Mouse (Mus musculus): ENCODE results near the gene Igsf8. TPM values are rescaled to one million over a fixed set of nuclear protein-coding genes. Genes with fewer than 3 reads are reported as not detected.

Gene Igsf8
- polyA plus RNA-seq, 1 experiment, result 119 TPM

DNA sequence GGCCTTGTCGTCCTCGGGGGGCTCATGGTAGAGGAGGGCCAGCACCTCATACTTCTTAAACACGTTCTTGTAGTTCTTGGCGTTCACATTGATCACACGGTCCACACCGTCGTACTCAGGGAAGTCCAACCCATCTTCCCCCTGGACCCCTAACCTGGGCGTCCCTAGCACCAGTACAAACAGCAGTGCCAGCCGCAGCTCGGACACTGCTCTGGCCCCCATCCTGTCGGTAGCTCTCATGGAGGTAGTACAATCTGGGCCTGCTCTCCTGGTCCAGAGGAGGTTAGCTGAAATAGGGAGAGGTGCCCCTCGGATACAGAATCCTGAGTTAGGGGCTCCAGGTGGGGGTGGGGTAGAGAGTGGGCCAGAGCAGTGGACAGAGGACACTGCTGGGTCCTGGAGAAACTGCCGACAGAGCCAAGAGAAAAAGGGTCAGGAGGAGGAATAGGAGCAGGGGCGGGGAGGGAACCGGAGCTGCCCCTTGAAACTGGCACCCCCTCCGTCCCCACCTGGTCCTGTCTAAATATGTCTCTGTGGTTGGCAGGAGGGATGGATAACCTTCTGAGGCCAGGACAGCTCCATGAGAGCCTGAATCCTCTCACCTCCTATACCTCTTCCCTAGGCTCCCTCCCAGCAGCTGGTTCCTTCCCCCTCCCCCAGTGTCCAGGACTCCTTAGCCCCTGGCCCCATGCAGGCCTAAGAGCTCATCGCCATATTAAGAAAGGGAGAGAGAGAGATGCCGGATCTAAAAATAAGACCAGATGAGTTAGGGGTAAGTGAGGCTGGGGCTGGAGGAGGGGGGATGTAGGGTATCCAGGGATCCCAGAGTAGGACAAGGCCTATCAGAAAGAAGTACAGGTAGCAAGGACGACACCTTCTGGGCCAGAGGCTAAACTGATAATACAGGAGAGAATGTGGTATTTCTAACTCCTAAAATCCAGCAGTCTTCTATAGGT lies 41.7 kb upstream of the Igsf8 start, which contains the start of gene Casq1:
Gene Casq1, minus strand, starts transcription at position 418 of the 956 bp plus-strand sequence.
- Histone ChIP-seq H3K4me3 (ENCODE audit: extremely low read depth, insufficient read depth, insufficient read length) (no peak within 1 kb of the TSS), H3K27me3 (ENCODE audit: control insufficient read depth, insufficient read depth, low read length) (no peaks in the 10 kb centered on the region), H3K27ac (ENCODE audit: insufficient read depth, low read length) (0 out of 2 replicates have a peak within 1 kb of the TSS, but pooled peaks have one; percentile 48), H3K4me1 (ENCODE audit: control insufficient read depth, insufficient read depth, insufficient read length) (peaks cover 3% of the 10 kb centered on the region; the same call in 1 of the 2 replicates), H3K36me3 (ENCODE audit: control insufficient read depth, insufficient read depth, low read length) (no peaks in the 10 kb centered on the region)
- 93% methylated on average over 19 of the region's 19 CpGs for WGBS
- no peak for DNase-seq (ENCODE audit: low read depth in 1 of 2, low spot score in 2 of 2)
- TF ChIP-seq CTCF (IDR thresholded peaks at IDR 0.05; ENCODE audit: extremely low read depth, insufficient read depth, insufficient read length, insufficient replicate concordance), result no peak
- TF ChIP-seq POLR2A (IDR thresholded peaks at IDR 0.05; ENCODE audit: low read depth, low read length), result no peak

- H3K27ac ChIP-seq (ENCODE audit: insufficient read depth, low read length), result 0 out of 2 replicates have a peak overlapping the region, but pooled peaks have one; percentile 48
- no peaks in the 10 kb centered on the region for H3K36me3 ChIP-seq (ENCODE audit: control insufficient read depth, insufficient read depth, low read length)
- H3K4me3 ChIP-seq (ENCODE audit: extremely low read depth, insufficient read depth, insufficient read length), result no peak overlapping the region
- TF ChIP-seq POLR2A (IDR thresholded peaks at IDR 0.05; ENCODE audit: low read depth, low read length) (no peak), CTCF (IDR thresholded peaks at IDR 0.05; ENCODE audit: extremely low read depth, insufficient read depth, insufficient read length, insufficient replicate concordance) (no peak)
- no peaks in the 10 kb centered on the region for H3K27me3 ChIP-seq (ENCODE audit: control insufficient read depth, insufficient read depth, low read length)
- WGBS, result 76% methylated on average over 10 of the region's 10 CpGs
- H3K4me1 ChIP-seq (ENCODE audit: control insufficient read depth, insufficient read depth, insufficient read length), result peaks cover 3% of the 10 kb centered on the region; the same call in 1 of the 2 replicates
- DNase-seq (ENCODE audit: low read depth in 1 of 2, low spot score in 2 of 2), result no peak
Measured at GRCm38 (mm10) chr1:172220414-172220813, 41.0 kb upstream of the Igsf8 start.

GRCm38 (mm10) chr1:172221297-172222063 lies 40.0 kb upstream of the Igsf8 start:
- H3K27me3 ChIP-seq (ENCODE audit: control insufficient read depth, insufficient read depth, low read length), result no peaks in the 10 kb centered on the region
- 85% methylated on average over 11 of the region's 11 CpGs for WGBS
- H3K27ac ChIP-seq (ENCODE audit: insufficient read depth, low read length), result no peak overlapping the region
- no peak for TF ChIP-seq POLR2A (IDR thresholded peaks at IDR 0.05; ENCODE audit: low read depth, low read length)
- no peak for TF ChIP-seq CTCF (IDR thresholded peaks at IDR 0.05; ENCODE audit: extremely low read depth, insufficient read depth, insufficient read length, insufficient replicate concordance)
- H3K4me3 ChIP-seq (ENCODE audit: extremely low read depth, insufficient read depth, insufficient read length), result no peak overlapping the region
- no peak for DNase-seq (ENCODE audit: low read depth in 1 of 2, low spot score in 2 of 2)
- H3K4me1 ChIP-seq (ENCODE audit: control insufficient read depth, insufficient read depth, insufficient read length), result peaks cover 3% of the 10 kb centered on the region; the same call in 1 of the 2 replicates
- H3K36me3 ChIP-seq (ENCODE audit: control insufficient read depth, insufficient read depth, low read length), result no peaks in the 10 kb centered on the region

- no peak overlapping the region for H3K27ac ChIP-seq (ENCODE audit: insufficient read depth, low read length)
- no peaks in the 10 kb centered on the region for H3K4me1 ChIP-seq (ENCODE audit: control insufficient read depth, insufficient read depth, insufficient read length)
- WGBS, result 91% methylated on average over 2 of the region's 2 CpGs
- TF ChIP-seq POLR2A (IDR thresholded peaks at IDR 0.05; ENCODE audit: low read depth, low read length), result no peak
- no peak for TF ChIP-seq CTCF (IDR thresholded peaks at IDR 0.05; ENCODE audit: extremely low read depth, insufficient read depth, insufficient read length, insufficient replicate concordance)
- no peaks in the 10 kb centered on the region for H3K27me3 ChIP-seq (ENCODE audit: control insufficient read depth, insufficient read depth, low read length)
- H3K36me3 ChIP-seq (ENCODE audit: control insufficient read depth, insufficient read depth, low read length), result no peaks in the 10 kb centered on the region
- H3K4me3 ChIP-seq (ENCODE audit: extremely low read depth, insufficient read depth, insufficient read length), result no peak overlapping the region
- DNase-seq (ENCODE audit: low read depth in 1 of 2, low spot score in 2 of 2), result no peak
Measured at GRCm38 (mm10) chr1:172228209-172228608, 33.2 kb upstream of the Igsf8 start.

- no peak overlapping the region for H3K4me3 ChIP-seq (ENCODE audit: extremely low read depth, insufficient read depth, insufficient read length)
- H3K27me3 ChIP-seq (ENCODE audit: control insufficient read depth, insufficient read depth, low read length), result no peaks in the 10 kb centered on the region
- no peak overlapping the region for H3K27ac ChIP-seq (ENCODE audit: insufficient read depth, low read length)
- H3K36me3 ChIP-seq (ENCODE audit: control insufficient read depth, insufficient read depth, low read length), result no peaks in the 10 kb centered on the region
- TF ChIP-seq CTCF (IDR thresholded peaks at IDR 0.05; ENCODE audit: extremely low read depth, insufficient read depth, insufficient read length, insufficient replicate concordance) (no peak), POLR2A (IDR thresholded peaks at IDR 0.05; ENCODE audit: low read depth, low read length) (no peak)
- WGBS, result 88% methylated on average over 1 of the region's 1 CpGs
- H3K4me1 ChIP-seq (ENCODE audit: control insufficient read depth, insufficient read depth, insufficient read length), result no peaks in the 10 kb centered on the region
- DNase-seq (ENCODE audit: low read depth in 1 of 2, low spot score in 2 of 2), result no peak
Measured at GRCm38 (mm10) chr1:172229215-172229614, 32.2 kb upstream of the Igsf8 start.

- TF ChIP-seq POLR2A (IDR thresholded peaks at IDR 0.05; ENCODE audit: low read depth, low read length), result no peak
- TF ChIP-seq CTCF (IDR thresholded peaks at IDR 0.05; ENCODE audit: extremely low read depth, insufficient read depth, insufficient read length, insufficient replicate concordance), result no peak
- no peaks in the 10 kb centered on the region for H3K36me3 ChIP-seq (ENCODE audit: control insufficient read depth, insufficient read depth, low read length)
- no peaks in the 10 kb centered on the region for H3K27me3 ChIP-seq (ENCODE audit: control insufficient read depth, insufficient read depth, low read length)
- WGBS, result 26% methylated on average over 6 of the region's 6 CpGs
- no peak for DNase-seq (ENCODE audit: low read depth in 1 of 2, low spot score in 2 of 2)
- H3K4me3 ChIP-seq (ENCODE audit: extremely low read depth, insufficient read depth, insufficient read length), result no peak overlapping the region
- no peaks in the 10 kb centered on the region for H3K4me1 ChIP-seq (ENCODE audit: control insufficient read depth, insufficient read depth, insufficient read length)
- H3K27ac ChIP-seq (ENCODE audit: insufficient read depth, low read length), result no peak overlapping the region
Measured at GRCm38 (mm10) chr1:172240945-172241708, 20.3 kb upstream of the Igsf8 start.
